Mouse (Mus musculus) kidney, postnatal 4 days (tissue): Measurements from ENCODE around the gene Map3k13.
A peak's percentile ranks its signal among the peaks of the same experiment; 100 is the strongest.
"Not testable (repeated sequence)": the region's sequence is repeated elsewhere in the genome, so short reads cannot be mapped to it uniquely, and the experiment has no call there.

ENCODE experiments used
- DNase-seq, 2 experiments: peaks; one replicate each; pipeline ENCODE4 v3.0.0; 2021; ENCODE audit warnings: mixed read lengths in 2 of 2

Map3k13 gene

DNA sequence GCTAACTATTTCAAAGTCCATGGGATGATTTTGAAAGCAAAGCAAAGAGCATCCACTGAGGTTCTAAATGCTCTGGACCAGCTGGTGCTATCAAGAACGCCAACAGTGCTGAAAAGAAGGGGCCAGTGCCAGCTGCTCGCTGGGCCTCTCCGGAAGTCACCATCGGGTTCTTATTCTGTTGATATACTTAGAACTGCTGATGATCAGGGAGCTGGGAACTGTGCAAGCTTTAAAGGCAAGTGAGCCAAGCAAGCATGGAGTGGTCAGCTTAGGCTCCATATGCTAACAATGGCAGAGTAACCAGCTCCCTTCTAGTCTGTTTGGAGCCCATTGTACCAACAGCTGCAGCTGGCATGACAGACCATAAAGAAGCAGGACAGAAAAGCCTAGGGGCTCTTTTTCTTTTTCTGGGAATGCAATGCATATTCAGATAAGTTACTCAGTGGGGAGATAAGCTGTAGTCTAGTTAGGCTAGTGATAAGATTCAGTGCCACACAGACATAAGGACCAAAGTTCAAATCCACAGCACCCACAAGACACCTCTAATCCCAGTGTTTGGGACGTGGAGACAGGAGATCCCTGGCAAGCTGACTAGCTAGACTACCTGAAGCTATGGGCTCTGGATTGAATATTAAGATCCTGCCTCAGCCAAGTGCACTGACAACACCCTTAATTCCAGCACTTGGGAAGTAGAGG lies 60.6 kb downstream of the Map3k13 start:
- DNase-seq = no peak

DNA sequence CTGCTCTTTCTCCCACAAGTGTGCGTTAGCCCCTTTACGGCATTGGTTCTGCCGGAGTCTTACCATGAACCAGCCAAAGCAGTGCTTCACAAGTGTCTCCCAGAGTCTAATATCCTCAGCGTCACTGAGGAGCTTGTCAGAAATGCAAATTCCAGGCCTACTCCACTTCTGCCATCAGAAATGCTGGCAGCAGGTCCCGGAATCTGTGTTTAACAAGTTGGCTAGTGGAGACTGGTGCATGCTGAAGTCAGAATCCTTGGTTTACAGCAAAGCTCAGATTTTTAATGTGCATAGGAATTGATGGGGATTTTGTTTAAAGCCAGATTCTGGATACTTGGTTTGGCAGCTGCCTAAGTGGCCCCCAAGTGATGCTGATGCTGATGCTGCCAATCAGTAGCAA lies 62.0 kb downstream of the Map3k13 start:
- DNase-seq = no peak

DNA sequence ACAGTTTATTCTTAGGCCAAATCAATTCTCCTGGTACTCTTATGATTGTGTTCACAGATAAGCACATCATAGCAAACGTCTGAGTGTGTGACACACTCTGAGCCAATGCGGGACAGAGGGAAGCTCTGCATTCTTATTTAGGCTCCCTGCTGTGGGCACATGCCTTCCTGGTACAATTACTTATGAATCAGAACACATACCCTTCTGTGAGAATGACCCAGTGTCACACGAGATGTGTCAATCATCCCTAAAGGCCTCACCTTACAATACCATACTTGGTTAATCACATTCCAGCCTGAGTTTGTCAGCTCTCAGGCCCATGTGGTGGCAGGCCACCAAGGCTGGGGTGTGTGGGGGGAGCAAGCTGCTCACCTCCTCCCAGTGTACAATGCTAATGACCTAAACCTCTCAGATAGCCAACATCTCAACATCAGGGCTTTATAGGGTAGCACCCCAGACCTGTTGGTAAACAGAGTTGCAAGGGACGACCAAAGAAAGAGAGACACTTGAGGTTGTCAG lies 63.0 kb downstream of the Map3k13 start:
- DNase-seq = no peak

DNA sequence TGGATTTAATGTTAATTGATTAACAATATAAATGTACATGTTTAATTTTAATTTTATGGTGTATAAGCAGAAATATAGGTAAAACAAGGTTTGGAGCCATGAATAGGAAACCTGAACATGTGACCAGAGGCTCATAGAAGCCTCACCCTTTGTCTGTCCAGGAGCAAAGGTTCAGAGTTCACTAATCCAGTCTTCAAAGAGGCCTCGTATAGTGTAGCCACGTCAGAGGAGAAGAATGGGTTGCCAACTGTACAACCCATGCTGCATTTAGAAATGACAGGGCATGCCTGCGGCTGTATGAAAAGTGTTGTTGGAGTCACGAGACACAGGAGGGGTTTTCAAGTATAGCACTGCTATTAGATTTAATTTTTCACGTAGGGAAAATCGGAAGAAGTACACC lies 64.0 kb downstream of the Map3k13 start:
- DNase-seq = no peak

DNA sequence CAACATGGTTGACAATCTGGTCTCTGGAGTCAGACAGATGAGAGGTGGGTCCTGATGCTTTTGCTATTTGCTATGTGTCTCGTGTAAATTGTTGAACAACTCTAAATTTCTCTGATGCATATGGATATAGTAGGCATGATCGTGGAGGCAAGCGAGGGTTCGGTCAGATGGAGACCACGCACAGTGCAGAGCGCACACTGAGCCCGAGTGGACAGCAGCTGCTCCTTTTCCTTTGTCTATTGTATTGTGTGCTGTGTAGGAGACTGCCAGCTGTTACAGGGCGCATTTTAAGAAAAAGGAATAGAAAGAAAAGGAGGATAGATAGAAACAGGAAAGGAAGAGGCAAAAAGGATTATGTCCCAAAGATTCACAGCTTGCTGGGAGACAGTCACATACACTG lies 64.7 kb downstream of the Map3k13 start:
- no peak for DNase-seq

DNA sequence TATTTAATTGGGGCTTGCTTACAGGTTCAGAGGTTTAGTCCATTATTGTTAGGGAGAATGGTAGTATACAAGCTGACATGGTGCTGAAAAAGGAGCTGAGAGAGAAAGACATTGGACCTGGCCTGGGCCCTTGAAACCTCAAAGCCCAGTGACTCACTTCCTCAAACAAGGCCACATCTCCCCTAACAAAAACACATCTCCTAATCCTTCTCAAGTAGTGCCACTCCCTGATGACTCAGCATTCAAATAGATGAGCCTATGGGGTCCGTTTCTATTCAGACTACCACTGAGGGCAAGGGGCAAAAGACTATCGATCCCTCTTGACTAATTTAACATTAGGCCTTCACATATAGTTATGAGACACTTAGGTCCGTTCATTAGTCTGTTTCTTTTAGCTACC lies 68.3 kb downstream of the Map3k13 start:
- DNase-seq = no peak

DNA sequence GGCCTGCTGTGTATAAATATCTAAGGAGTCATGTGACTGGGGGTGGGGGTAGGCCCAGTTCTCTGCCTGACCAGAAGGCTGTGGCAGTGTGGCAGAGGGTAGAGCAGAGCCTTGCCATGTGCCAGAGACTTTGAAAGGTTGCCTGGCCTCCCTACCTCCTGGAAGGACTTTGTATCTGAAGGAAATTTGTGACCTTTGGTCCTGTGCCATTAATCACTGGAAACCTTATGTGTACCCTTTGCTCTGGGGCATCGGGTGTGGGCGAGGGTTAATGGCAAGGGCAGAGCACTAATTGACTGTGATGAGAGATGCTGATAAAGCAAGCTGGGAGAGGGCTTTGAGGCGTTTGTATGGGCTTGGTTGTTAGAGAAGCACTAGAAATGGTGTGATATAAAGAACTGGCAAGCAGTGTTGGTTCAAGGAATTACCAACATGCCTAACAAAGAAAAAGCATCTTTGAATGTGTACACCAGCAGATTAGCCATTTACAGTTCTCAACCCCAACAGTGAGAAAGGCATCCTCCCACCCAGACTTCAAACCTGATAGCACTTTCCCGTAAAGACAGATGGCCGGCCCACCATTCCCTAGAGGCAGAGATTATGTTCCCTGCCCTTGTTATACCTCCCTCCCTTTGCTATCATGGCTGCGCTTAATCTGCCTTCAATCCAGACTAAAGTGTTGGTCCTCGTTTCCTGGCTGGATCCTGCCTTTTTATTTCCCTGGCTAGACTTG lies 71.3 kb downstream of the Map3k13 start:
- peak; percentile 10 to 40 for DNase-seq

DNA sequence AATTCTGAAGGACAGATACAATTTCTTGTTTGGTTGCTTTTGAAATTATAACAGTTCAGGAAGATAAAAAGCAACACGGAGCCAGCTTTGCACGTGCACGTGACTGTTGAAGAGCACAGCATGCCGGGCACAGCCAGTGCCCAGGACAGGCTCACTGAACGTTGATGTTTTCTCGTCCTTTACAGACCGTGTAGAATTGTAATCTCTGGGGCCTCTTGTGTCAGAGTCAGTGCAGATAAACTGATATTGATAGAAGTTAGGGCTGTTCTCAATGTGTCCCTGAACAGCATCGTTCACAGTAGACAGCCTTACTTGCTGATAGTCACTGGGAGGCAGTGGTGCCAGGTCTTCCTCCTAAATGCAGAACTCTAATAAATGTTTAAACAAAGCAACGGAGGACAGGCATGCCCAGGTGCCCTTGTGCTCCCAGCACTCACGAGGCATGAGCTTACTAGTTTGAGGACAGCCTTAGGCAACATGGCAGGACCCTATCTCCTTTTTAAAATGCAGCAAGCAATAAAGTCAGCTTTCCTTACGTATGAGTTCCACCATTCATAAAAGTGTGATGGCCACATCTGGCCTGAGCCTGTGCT lies 71.9 kb downstream of the Map3k13 start:
- no peak for DNase-seq

DNA sequence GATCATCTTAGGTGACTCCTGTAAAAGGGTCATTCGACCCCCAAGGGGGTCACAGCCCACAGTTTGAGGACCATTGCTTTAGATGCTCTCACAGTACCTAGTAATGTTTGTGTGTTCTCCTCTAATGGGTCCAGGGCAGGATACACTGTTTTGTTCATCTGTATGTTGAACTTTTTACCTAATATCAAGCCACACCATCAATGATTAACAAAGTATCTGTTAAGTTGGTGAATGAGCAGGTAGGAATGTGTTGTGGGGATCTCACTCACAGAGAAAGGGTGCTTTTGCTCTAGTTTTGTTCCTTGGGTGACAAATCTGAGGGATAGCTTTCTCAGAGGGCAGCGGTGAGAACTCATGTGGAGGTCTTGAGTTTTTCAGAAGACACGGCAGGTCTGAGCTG lies 73.6 kb downstream of the Map3k13 start:
- DNase-seq = no peak

DNA sequence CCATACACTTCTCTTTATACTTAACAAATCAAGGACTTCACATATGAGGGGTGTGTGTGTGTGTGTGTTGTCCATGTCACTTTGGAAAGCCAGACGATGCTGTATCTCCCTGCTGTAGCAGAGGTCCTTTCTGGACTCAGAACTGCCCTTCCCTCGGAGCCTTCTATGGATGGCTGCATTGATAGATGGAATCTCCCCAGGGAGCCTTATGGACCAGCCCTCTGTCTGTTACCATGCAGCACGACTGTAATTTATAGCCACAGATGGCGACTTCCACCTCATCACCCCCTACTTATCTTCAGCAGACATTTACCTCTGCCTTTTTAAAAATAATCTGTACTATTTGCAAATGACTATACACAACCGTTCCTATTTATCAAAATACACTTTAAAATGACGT lies 74.5 kb downstream of the Map3k13 start:
- no peak for DNase-seq

DNA sequence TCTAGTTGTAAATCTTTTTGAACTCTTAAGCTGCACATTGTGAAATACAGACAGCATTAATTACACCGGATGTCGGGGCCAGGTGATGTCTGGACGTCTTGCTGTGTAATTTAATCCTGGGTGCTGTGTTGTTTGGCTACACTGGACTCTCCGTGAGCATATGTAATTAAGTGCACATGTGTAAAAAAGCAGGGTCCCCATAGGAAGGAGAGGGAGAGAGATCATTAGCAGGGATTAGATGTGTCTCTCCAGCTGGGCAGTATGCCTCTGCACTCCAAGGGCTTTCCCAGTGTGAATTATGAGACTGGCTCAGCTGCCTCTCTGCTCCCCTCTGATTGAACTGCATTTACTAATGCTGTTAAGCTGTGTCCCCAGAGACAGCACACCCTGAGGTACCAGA lies 75.7 kb downstream of the Map3k13 start:
- DNase-seq = no peak

DNA sequence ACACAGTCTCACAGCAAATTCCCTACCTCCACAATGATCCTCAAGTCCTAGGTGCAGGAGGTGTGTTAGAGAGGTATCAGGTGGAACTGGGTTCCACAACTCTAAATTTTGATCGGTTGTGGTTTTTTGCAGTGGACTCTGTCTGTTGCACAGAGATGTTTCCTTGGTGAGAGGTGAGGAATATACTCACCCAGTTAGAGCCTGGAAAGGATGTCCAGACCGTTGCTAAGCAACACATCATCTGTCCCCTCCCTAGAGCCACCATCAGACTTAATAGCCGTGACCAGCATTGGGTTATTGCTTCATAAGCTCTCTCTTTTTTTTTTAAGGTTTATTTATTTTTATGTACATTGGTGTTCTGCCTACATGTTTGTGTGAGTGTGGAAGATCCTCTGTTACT lies 83.6 kb downstream of the Map3k13 start:
- DNase-seq = no peak

DNA sequence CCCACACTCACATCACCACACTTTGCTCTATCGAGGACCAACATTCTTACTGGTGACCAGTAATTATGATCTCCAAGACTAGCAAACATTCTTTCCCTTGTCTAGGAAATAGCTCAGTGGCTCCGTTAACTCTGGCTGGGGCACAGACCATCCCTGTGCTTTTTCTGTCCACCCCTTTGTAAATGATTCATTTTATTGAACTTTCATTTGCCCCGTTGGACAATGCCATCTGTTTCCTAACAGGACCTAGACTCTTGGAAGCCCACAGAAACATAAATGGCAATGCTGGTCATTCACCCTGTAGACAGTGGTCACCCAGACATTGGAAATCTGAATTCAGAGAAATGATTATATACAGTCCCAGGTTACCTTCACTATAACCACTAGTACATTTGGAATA lies 84.7 kb downstream of the Map3k13 start:
- DNase-seq = no peak

DNA sequence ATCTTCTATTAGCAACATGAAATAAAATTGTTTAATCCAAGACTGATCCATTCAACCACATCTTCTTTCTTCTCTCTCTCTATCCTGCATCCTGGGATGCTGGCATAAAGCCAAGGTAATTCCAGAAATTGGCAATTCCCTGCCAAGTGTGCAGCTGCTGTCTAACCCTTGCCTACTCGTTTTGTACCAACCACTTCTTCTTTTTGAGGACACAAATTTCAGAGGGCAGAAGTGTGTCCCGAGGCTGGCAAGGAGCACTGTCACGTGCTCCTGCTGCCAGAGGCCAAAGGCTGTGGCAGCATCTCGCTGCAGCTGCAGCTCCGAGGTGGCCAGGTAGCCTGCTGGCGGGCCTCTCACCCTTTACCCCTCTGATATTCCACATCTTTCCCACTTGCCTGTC lies 87.0 kb downstream of the Map3k13 start:
- DNase-seq = no peak

DNA sequence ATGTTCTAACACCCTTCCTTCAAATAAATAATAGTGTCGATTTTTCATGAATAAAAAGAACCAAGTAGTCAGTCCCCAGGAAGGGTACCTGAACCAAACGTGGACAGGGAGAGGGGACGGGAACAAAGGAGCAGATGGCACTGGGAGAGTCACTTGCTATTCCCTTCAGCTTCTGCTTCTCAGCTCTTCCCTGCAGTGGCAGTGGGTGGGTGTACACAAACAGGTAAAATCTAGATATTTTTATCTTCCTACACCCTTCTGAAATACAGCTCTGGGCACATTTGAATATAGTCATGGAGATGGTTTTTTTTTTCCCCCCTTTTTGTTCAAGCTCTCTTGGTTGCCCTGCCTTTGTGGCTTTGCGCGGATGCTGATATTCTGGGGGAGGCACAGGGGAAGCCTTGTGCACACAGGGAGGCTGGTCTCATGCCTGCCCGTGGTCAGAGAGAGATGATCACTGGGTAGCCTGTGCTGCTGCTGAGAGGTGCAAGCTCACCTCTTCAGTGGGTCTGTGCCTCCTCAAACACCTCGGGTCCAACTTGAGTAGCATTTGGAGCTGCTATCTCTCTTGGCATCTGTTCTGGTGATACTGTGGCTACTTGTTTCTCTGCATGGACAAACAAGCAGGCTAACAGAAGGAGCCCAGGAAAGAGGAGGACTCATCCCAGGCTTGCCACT lies 87.6 kb downstream of the Map3k13 start:
- no peak for DNase-seq

DNA sequence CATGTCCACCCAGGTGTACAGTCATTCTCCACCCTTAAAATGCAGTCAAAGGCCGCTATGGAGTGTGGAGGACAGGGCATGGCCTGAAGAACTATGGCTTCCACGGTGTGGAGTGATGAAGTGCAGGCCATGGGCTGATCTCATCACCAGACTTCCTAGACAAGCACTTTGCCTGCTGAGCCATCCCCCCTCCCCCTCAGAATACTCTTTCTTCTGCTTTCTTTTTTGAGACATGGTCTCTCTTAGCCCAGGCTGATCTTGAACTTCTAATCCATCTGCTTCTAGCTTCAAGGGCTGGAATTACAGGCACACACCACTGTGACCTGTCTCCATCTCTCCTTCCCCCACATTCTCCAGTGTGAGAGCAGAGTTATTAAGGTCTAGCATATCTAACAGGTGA lies 93.5 kb downstream of the Map3k13 start:
- no peak for DNase-seq

DNA sequence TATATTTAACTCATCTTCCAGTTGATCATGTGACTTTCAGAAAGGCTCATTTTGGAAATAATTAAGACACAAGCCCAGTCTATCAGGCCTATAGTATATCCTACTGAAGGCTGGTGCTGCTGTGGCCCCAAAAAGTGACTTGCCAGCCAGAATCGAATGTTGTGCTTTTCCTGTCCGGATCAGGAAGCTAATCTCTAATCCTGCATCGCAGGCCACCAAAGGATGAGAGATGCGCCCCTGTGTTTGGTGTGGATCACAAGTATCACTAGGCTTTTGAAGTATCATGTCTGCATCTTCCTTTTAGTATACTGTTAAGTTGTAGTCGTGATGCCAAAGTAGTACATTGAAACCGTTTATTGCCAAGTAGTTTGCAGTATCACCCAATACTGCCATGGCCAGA lies 99.7 kb downstream of the Map3k13 start:
- no peak for DNase-seq

DNA sequence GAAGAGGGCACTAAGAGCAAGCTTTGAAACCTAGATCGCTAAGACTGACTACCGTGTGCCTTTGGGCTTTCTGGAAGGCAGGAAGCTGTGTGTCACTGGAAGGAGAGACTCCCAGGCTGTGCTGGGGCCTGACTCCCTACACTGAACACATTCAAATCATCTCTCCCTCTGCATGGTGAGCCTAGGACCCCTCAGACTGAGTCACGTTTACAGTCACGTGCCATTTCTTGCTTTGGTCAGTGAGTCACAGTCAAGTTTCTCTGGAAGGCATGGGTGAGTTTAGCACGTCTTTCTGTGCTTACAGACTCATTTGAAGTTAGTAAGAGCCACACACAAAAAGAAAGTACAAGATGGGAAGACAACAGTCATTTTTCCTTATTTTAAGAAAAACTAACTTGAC lies 107.1 kb downstream of the Map3k13 start:
- DNase-seq = no peak

DNA sequence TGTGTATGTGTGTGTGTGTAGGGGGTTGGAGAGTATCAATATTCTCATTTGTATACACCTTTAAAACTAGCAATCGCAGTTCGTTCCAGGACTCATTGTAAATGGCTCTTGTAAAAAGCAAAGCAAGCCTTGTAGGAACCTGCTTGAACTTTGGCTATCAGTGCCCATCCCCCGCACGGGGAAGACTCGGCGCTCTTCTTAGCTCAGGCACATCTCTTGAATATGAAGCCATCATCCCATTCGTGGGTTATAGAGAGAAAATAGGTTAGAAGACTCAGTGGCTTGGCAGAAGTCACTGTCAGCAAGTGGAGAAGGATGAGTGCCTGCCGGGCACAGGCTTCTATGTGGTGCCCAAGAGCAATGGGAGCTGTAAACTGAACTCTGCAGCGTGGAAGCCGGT lies 110.5 kb downstream of the Map3k13 start:
- DNase-seq = no peak

DNA sequence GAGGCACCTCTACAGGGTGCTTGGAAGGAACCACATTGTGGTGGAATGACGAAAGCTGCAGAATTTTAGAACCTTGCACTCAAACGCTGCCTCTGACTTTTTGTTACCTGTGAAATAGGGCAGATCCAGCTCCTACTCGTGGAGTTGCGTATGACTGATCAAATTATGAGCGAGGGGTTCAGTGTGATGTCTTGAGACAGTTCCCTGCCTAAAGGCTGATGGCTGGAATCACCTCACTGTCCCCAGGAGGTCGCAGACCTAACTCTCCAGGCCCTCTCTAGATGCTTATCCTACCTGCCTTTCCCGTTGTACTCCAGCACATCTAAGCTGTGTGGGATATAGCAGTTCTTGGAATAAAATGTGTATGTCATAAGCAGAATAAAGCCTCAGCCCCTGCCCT lies 111.8 kb downstream of the Map3k13 start:
- no peak for DNase-seq

DNA sequence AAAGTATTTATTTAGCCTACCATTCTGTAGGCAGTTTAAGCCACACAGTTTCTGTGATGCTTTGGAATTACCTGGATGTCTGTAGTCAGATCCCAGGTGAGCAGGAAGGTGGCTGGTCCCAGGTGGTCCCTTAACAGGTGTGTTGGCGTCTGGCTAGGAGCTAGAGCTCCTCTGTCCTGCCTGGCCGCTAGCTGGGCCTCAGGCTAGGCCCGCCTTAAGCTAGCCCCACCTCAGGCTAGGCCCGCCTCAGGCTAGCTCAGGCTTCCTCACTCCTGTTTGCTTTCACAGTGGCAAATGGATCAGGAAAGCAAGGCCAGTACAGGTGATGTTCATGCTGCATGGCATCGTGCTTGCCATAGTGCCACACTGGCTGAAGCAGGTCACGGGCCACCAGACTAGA lies 112.8 kb downstream of the Map3k13 start:
- no peak for DNase-seq

DNA sequence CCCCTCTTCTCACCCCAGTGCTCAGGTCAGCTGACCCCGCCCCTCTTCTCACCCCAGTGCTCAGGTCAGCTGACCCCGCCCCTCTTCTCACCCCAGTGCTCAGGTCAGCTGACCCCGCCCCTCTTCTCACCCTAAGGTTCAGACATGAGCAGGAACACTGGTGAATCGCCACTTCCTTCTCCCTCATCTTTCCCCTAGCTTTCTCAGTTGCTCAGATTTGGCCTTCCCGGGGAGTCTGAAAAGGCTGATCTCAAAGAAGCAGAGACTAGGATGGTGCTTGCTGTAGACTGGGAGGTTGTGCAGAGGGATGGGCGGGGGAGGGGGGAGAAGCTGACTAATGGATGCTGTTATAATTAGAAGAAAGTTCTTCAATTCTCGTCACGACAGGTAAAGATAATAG lies 114.8 kb downstream of the Map3k13 start:
- DNase-seq = not testable (repeated sequence)

DNA sequence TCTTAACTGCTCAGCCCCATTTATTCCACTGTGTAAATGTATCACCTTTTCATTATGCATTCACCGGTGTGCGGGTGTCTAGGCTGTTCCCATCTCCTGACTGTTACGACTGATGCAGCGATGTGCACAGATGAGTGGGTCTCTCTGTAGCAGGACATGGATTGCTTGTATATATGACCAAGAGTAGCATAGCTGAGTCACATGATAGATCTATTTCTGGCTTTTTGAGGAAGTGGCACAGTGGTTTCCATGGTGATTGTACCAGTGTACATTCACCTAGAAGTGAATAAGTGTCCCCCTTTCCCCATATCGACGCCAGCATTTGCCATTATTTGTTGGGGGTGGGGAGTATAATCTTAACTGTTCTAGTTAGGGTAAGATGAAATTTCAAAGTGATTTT lies 119.2 kb downstream of the Map3k13 start:
- DNase-seq = no peak

DNA sequence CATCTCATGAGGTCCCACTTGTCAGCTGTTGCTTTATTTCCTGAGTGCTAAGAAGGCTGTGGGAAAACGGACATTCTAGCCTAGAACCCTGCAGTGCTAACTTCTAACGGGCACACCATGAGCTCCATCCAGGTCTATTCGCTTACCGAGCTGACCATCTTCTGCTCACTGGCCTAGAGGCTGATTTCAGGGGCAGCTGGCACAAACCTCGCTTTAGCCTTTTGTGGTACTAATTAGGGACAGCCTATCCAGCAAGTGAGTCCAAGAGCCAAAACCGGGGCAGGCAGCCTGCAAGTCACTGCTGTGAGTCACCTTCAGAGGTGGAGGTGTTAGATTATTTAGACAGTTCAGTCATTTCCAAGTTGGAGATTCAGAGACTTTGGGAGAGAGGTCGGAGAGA lies 122.5 kb downstream of the Map3k13 start:
- no peak for DNase-seq
